Mouse (Mus musculus) CH12.LX (cell line): ENCODE measurements at regions not wholly inside any gene's neighbourhood (a gene's known extent, or its start where the extent isn't known, plus 50 kb on each side); places are given as distances from the start of the nearest gene placed in this dataset.

Experiments
- CTCF ChIP-seq, 2 experiments: IDR thresholded peaks in 1 of 2; conservative IDR thresholded peaks in 1 of 2; 2 replicates each; pipeline ENCODE4 v1.5.1; 2011 to 2012; ENCODE audit warnings: low read depth in 2 of 2, low read length in 2 of 2, improper control_type of control experiment in 1 of 2, inconsistent platforms in 1 of 2, mild to moderate bottlenecking in 1 of 2, moderate library complexity in 1 of 2
- E2F4 ChIP-seq: IDR thresholded peaks from 2 replicates; pipeline ENCODE4 v1.6.1; 2011; ENCODE audit warnings: low read depth, low read length, improper control_type of control experiment; ENCODE audit not compliant: insufficient replicate concordance
- EP300 ChIP-seq: IDR thresholded peaks from 2 replicates; pipeline ENCODE4 v1.6.1; 2011; ENCODE audit warnings: low read length, improper control_type of control experiment
- GABPA ChIP-seq: IDR thresholded peaks from 2 replicates; pipeline ENCODE4 v1.6.1; 2012; ENCODE audit warnings: low read depth, low read length, improper control_type of control experiment, inconsistent platforms; ENCODE audit not compliant: insufficient replicate concordance
- MAX ChIP-seq: IDR thresholded peaks from 2 replicates; pipeline ENCODE4 v1.6.1; 2011; ENCODE audit warnings: low read length, improper control_type of control experiment
- POLR2A ChIP-seq: IDR thresholded peaks from 2 replicates; pipeline ENCODE4 v1.6.1; 2011; ENCODE audit warnings: low read depth, mild to moderate bottlenecking, improper control_type of control experiment, low read length
- TBP ChIP-seq: conservative IDR thresholded peaks from 2 replicates; pipeline ENCODE4 v1.6.1; 2011; ENCODE audit warnings: low read depth, low read length, improper control_type of control experiment
- USF1 ChIP-seq: IDR thresholded peaks from 2 replicates; pipeline ENCODE4 v1.6.1; 2014; ENCODE audit warnings: low read depth, mild to moderate bottlenecking, inconsistent platforms, low read length, improper control_type of control experiment
- ZC3H11A ChIP-seq: IDR thresholded peaks from 2 replicates; pipeline ENCODE4 v1.6.1; 2012; ENCODE audit warnings: low read depth, mild to moderate bottlenecking, inconsistent platforms, low read length, improper control_type of control experiment

DNA sequence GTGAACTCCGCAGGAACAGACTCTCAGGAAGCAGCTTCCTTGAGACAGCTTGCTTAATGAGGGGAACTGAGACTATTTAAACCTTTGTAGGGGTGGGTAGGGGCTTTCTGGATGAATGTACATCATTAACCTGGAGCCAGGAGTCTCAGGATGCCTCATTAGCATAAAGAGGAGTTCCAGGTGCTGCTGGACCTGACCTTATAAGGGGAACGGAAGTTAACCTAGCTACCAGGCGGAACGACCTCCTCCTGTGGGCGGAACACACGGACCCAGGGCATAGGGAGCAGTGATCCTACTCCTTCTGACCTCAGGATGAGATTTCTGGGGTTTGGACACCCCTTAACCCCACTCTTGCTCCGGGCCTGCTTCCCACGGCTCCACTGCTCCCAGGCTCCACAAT lies 417.6 kb upstream of the Smim15 start:
- TF ChIP-seq EP300: no peak
- no peak for TF ChIP-seq CTCF (conservative IDR thresholded peaks at IDR 0.05 in 1 of 2, IDR thresholded peaks at IDR 0.05 in 1 of 2; ENCODE audit: low read depth in 2 of 2, low read length in 2 of 2)
- TF ChIP-seq MAX: no peak
- no peak for TF ChIP-seq POLR2A
- TF ChIP-seq TBP: no peak
- TF ChIP-seq USF1: no peak
- TF ChIP-seq ZC3H11A: no peak
- no peak for TF ChIP-seq E2F4
- TF ChIP-seq GABPA: no peak
